Mouse (Mus musculus) cerebellum, adult 8-10 months (tissue): ENCODE measurements around the gene Elp5.
A peak's percentile ranks its signal among the peaks of the same experiment; 100 is the strongest.
"Not testable (repeated sequence)": the region's sequence is repeated elsewhere in the genome, so short reads cannot be mapped to it uniquely, and the experiment has no call there.

Source experiments
- DNase-seq: peaks from one replicate; pipeline ENCODE4 v3.0.0; 2022

Elp5 gene

GRCm38 (mm10) chr11:69932254-69932653 is 50.1 kb downstream of the Elp5 start:
- DNase-seq, result no peak

DNA sequence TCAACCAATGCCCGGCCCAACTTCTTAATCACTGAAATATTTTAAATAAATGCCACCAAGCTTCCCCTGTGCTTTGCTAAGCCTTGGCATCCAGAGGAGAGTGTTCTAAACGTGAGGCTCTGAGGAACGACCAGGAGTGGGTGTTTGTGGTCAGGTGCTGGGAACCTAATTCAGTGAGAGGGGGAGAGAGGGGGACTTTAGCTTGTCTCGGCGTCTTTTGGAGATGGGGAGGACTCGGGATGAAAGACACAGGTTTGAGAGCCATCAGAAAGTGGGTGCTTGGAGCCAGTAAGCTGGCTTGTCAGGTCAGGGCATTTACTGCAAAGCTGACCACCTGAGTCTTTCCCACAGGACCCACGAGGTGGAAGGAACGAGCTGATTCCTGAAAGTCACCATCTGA is 50.5 kb downstream of the Elp5 start:
- DNase-seq, result no peak

- DNase-seq, result no peak
These were observed 51.3 kb downstream of the Elp5 start for GRCm38 (mm10) chr11:69930967-69931537.

DNA sequence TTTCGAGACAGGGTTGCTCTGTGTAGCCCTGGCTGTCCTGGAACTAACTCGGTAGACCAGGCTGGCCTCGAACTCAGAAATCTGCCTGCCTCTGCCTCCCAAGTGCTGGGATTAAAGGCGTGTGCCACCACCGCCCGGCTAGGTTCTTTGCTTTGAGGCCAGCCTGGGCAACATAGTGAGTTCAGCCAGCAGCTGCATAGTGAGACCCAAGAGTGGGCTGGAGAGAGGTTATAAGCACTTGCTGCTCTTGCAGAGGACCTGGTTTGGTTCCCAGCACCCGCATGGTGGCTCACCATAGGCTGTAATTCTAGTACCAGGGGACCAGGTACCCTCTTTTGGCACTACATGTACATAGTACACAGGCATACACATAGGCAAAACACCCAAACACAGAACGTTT is 52.1 kb downstream of the Elp5 start:
- not testable (repeated sequence) for DNase-seq

DNA sequence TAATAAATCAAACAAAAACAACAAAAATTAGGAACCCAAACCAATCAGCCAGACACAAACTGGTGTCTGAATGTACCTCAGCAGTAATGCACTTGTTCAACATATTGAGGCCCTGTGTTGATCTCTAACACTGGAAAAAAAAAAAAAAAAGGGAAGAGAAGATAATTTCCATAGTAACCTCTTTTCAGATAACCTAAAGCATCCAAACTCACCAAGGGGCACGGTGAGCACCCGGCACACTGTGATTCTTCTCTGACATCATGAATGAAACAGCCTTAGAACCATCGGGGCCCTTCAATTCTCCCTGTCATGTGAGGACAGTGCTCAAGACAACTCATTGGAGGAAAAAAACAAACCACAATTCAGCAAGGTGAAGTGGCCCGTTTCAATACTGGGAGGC is 52.6 kb downstream of the Elp5 start:
- DNase-seq, result no peak

DNA sequence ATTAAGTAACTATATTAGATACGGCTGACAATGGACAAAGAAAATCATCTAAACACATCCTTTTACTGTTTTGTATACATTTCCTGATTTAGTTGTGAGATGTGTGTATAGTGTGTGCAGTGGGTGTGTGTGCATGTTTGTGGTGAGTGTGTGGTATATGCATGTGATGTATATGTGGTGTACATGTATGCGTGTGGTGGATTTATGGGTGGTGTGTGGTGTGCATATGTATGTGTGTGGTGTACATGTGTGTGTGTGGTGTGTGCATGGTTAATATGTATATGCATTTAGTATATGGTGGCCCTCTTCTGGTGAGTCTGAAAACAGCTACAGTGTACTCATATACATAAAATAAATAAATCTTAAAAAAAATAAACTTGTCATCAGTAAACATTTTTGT is 54.8 kb downstream of the Elp5 start:
- no peak for DNase-seq

GRCm38 (mm10) chr11:69922796-69923195 is 59.5 kb downstream of the Elp5 start:
- DNase-seq, result no peak

DNA sequence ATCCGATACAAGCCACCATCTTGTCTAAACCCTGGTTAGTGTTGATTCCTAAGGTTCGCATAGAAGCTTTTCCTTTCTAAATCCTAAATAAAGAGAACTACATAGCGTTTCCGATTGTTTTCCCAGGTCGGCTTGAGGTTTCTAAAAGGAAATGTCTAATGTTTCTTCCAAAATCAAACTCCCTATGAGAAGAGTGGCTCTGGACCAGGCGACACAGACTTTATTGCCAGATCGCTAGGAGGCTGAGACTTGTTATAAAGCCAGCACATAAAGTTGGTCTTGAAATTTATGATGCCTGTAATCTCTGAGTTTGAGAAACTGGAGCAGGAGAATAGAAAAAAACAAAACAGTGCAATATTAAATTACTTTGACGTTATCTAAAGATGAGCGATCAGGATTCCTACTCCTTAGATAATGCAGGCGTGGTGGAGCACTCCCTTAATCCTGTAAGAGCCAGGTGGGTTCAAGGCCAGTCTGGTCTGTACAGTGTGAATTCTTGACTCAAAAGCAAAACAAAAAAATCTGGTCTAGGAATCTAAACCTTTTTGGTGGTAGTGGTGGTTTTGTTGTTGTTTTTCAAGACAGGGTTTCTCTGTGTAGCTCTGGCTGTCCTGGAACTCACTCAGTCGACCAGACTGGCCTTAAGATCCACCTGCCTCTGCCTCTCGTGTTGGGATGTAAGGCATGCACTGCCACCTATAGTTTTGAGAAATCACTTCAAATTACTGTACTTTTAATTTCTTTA is 60.1 kb downstream of the Elp5 start:
- DNase-seq, result no peak

DNA sequence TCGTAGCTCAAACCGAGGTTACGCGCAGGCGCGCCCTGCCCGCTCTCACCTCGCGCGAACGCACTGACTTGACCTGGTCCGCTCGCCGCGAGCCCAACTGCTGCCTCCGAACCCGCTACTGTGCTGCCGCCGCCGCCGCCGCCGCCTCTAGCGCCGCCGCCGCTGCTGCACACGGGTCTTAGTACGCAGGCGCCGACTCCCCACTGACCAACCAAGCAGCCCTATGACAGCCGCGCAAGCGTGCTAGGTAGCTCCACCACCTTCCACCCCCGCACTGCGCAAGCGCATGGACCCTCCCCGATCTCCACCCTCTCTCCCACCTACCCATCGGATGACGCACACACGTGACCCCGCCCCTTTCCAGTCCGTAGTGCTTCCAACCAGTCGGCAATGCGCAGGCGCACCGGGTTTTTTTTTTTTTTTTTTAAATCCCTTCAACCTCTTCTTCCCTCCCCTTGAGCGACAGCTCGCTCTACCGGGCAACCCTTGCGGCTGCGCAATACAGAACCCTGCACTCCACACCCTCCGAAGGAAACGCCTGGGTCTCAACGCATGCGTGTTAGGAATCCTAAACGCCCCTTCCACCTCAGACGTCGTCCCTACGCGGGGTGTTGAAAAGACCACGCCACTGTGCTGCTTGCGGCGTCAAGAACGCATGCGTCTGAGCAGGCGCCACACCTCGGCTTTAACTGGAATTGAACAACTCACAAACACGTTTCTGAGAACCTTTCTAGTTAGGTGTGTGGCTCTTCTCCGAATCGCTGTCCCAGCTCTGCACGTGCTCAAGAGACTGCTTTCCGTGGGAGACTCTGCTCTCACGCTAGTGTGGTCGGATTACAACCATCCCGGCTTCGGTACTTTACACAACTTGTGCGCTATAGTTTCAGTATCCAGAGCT is 61.0 kb downstream of the Elp5 start, which contains the start of gene Eif5a:
Gene Eif5a, minus strand, starts transcription at position 845 of the 898 bp plus-strand sequence.
- DNase-seq, result peak; percentile 100

GRCm38 (mm10) chr11:69920266-69921031 is 61.9 kb downstream of the Elp5 start:
- no peak for DNase-seq

- no peak for DNase-seq
These were observed 62.6 kb downstream of the Elp5 start for GRCm38 (mm10) chr11:69919661-69920265.

GRCm38 (mm10) chr11:69919053-69919452 is 63.3 kb downstream of the Elp5 start:
- no peak for DNase-seq
